Mouse (Mus musculus) hindbrain, postnatal 0 days (tissue): ENCODE results near the gene Fgf3. TPM values are rescaled to one million over a fixed set of nuclear protein-coding genes. Genes with fewer than 3 reads are reported as not detected.

ENCODE experiments used
- ATAC-seq: fragments of 200-750 bp; cut with Nextera tagmentation; 2 replicates; pipeline ENCODE4 v1.8.0; 2017; ENCODE audit warnings: mild to moderate bottlenecking, moderate TSS enrichment, moderate library complexity
- DNase-seq: peaks from one replicate; pipeline ENCODE4 v3.0.0-alpha.2; 2015; ENCODE audit warnings: low spot score
- H3K27ac ChIP-seq: fragments of 300-500 bp; sonication (generic); 2 replicates; pipeline ENCODE4 v1.5.1; 2014; ENCODE audit warnings: mild to moderate bottlenecking
- H3K27me3 ChIP-seq: fragments of 300-500 bp; sonication (generic); 2 replicates; pipeline ENCODE4 v1.6.1; 2014; ENCODE audit warnings: low read length, mixed read lengths; ENCODE audit not compliant: insufficient read depth
- H3K36me3 ChIP-seq: fragments of 300-500 bp; sonication (generic); 2 replicates; pipeline ENCODE4 v1.6.1; 2014; ENCODE audit warnings: low read length, mixed read lengths; ENCODE audit not compliant: insufficient read depth
- H3K4me1 ChIP-seq: fragments of 300-500 bp; sonication (generic); 2 replicates; pipeline ENCODE4 v1.6.1; 2014; ENCODE audit warnings: antibody characterized with exemption, low read length, mixed read lengths; ENCODE audit not compliant: insufficient read depth
- H3K4me2 ChIP-seq: fragments of 300-500 bp; sonication (generic); 2 replicates; pipeline ENCODE4 v1.6.1; 2014; ENCODE audit warnings: low read depth, mild to moderate bottlenecking, low read length, moderate library complexity, mixed read lengths
- H3K4me3 ChIP-seq: fragments of 300-500 bp; sonication (generic); 2 replicates; pipeline ENCODE4 v1.5.1; 2014; ENCODE audit warnings: low read length
- H3K9ac ChIP-seq: fragments of 300-500 bp; sonication (generic); replicated peaks from 2 replicates; pipeline ENCODE4 v1.6.1; 2014; ENCODE audit warnings: mild to moderate bottlenecking, low read length, moderate library complexity, mixed read lengths
- H3K9me3 ChIP-seq: fragments of 300-500 bp; sonication (generic); 2 replicates; pipeline ENCODE4 v1.6.1; 2016; ENCODE audit warnings: low read length, mixed read lengths
- CTCF ChIP-seq: IDR thresholded peaks from 2 replicates; pipeline ENCODE4 v1.5.1; 2016; ENCODE audit warnings: antibody characterized with exemption, control low read depth, low read depth
- WGBS: fragments of 180-500 bp; shearing (Covaris S2); extraction: QIAGEN DNeasy Blood & Tissue Kit; methylation state at CpG from one replicate; pipeline ENCODE4 v1.1.7; 2014; 5-methylcytosine and 5-hydroxymethylcytosine counted together
- polyA plus RNA-seq: library from polyadenylated mRNA; unstranded; fragments of >200 nt; fragmentation: Nextera tagmentation; extraction: Ambion mirVana; gene quantifications from 2 replicates; pipeline ENCODE4 v1.2.1, GENCODE M21; 2015
- total RNA-seq: library from RNA; depleted of rRNA; stranded (reverse); fragments of >200 nt; gene quantifications from 2 replicates; pipeline ENCODE4 v1.2.3, GENCODE M21; 2014

The Fgf3 gene
- total and polyA plus RNA-seq, 2 experiments from 2014 or later = 9.9 to 34.4 TPM

DNA sequence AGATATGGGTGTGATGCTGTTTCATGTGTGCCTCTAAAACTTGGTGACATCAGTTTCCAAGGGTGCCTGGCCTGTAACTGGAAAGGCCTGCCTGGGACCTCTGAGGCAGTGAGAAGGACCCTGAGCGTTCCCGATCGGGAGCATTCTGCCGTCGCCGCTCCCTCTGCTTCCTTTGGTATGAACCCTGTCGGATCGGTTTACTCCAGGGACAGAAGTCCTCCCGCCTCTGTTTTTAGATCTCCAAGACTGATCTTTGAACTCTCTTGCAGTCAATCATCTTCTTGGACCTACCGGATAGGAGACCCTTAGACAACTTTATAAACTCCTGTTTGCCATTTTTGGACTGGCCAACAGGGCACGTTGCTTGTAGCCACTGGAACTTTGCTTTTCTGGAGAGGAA lies 25.3 kb downstream of the Fgf3 start:
- Histone ChIP-seq H3K9me3 (no peaks in the 10 kb centered on the region), H3K4me1 (peaks cover 3% of the 10 kb centered on the region; the same call in 1 of the 2 replicates), H3K27ac (no peak overlapping the region), H3K27me3 (peaks cover 51% of the 10 kb centered on the region), H3K9ac (no peak overlapping the region), H3K4me3 (no peak overlapping the region), H3K4me2 (no peak overlapping the region), H3K36me3 (no peaks in the 10 kb centered on the region)
- no peak for ATAC-seq
- DNase-seq = no peak
- WGBS = 5% methylated on average over 11 of the region's 11 CpGs
- no peak for TF ChIP-seq CTCF

DNA sequence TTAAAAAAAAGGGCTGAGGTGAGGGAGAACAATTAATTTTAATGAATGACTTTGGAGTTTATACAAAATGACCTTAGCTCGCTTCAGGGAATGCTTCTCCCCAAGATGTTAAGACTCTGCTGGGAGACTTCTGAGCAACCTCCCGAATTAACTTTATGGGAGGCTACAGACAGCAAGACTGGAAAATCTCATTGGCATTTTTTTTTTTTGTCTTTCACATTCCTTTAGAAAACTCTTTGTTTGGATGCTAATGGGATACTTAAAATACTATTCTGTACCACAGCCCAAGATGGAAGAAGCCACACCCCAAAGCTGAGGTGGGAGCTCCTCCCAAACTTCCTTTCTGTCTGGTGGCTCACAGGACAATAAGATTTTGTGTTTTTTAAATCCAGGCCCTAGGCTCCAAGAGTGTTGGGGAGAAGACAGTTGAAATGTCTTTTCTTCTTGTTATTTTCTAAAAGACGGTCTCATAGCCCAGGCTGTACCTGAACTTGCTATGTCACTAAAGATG lies 26.3 kb downstream of the Fgf3 start:
- no peak for TF ChIP-seq CTCF
- DNase-seq (no peak), ATAC-seq (no peak)
- Histone ChIP-seq H3K9ac (no peak overlapping the region), H3K36me3 (no peaks in the 10 kb centered on the region), H3K4me2 (no peak overlapping the region), H3K4me1 (peaks cover 3% of the 10 kb centered on the region; the same call in 1 of the 2 replicates), H3K9me3 (no peaks in the 10 kb centered on the region), H3K4me3 (no peak overlapping the region), H3K27me3 (peaks cover 51% of the 10 kb centered on the region), H3K27ac (no peak overlapping the region)
- 58% methylated on average over 3 of the region's 3 CpGs for WGBS

DNA sequence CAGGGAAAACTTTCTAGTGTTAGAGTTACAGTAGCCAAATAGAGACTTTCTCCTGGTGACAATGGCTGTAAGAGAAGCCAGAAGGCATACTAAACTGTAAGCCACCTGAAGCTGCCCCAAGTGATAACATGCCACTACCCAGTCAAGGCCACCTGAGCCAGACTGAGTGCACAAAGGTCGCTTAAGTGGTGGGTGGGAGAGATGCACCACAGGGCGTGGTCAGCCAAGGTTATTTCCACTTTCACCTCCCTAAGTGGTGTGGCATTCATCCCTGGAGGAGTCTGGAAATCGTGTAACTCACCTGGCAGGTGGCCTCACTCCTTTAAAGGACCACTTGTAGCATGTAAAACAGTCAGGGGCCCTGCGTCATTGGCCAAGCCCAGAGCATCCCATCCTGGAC lies 29.3 kb downstream of the Fgf3 start:
- no peak for DNase-seq
- Histone ChIP-seq H3K4me2 (no peak overlapping the region), H3K27me3 (peaks cover 24% of the 10 kb centered on the region; the same call in 1 of the 2 replicates), H3K36me3 (no peaks in the 10 kb centered on the region), H3K27ac (no peak overlapping the region), H3K9me3 (no peaks in the 10 kb centered on the region), H3K4me1 (peaks cover 3% of the 10 kb centered on the region; the same call in 1 of the 2 replicates), H3K9ac (no peak overlapping the region), H3K4me3 (no peak overlapping the region)
- no peak for ATAC-seq
- TF ChIP-seq CTCF = no peak
- WGBS = 65% methylated on average over 4 of the region's 4 CpGs

DNA sequence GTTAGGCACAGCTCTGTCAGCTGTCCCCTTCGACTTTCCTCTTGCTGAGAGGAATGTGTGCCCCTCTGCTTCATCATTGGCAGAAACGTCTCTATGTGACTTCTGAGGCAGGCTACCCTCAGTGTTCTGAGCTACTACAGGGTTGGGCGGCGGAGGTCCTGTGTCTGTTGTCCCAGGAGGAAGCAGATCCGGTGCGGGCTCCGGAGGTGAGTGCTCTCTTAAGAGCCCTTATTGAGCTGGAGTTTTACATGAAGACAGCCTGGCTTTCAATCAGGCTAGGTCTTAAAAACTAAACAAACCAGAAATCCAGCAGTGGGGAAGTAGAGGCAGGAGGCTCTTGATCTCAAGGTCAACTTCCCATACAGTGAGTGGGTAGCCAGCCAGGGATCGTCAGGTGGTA lies 29.7 kb downstream of the Fgf3 start:
- H3K4me2 ChIP-seq = no peak overlapping the region
- peaks cover 23% of the 10 kb centered on the region; the same call in 1 of the 2 replicates for H3K27me3 ChIP-seq
- no peak for TF ChIP-seq CTCF
- no peak for ATAC-seq
- H3K9ac ChIP-seq = no peak overlapping the region
- 81% methylated on average over 8 of the region's 8 CpGs for WGBS
- H3K36me3 ChIP-seq = no peaks in the 10 kb centered on the region
- no peak for DNase-seq
- no peaks in the 10 kb centered on the region for H3K9me3 ChIP-seq
- no peak overlapping the region for H3K4me3 ChIP-seq
- no peak overlapping the region for H3K27ac ChIP-seq
- 0 out of 2 replicates have a peak, but pooled peaks cover 1% of the 10 kb centered on the region for H3K4me1 ChIP-seq

DNA sequence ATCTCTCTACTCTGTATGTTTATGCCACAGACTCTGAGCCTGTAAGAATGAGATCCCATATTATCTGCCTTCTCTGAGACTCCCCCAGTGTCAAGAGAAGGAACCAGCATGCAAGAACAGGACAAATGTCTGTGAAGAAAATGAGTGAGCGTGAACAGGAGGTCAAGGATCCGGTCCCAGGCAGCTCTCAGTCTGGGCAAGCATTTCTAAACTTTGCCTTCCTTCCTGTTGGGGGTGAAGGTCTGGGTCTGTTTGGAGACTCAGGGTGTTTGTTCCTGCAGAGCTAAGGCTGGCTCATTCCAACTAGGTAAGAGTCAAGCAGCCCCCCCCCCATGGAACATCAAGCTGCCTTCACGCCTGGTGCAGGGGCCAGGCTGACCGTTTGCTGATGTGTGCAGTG lies 34.5 kb downstream of the Fgf3 start:
- H3K9me3 ChIP-seq = no peaks in the 10 kb centered on the region
- ATAC-seq = no peak
- TF ChIP-seq CTCF = no peak

DNA sequence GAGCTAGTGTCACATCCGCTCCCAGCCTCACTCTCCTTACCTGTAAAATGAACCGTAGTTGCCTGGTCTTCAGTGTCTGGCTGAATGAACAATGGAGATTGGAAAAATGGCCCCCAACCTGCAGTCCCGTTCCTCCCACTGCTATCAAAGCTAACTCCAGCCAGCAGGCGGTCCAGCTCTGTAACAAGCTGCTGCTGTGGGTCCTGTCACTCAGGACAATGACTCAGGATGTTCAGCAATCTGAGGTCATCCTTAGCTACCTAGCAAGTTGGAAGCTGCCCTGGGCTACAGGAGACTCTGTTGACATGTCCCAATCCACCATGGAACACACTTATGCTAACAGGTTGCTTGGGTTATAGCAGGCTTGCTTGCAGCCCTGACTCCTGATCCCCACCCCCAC lies 35.3 kb downstream of the Fgf3 start:
- Histone ChIP-seq H3K4me1 (no peaks in the 10 kb centered on the region), H3K36me3 (no peaks in the 10 kb centered on the region), H3K27me3 (0 out of 2 replicates have a peak, but pooled peaks cover 3% of the 10 kb centered on the region), H3K4me3 (no peak overlapping the region), H3K9ac (no peak overlapping the region), H3K27ac (no peak overlapping the region), H3K4me2 (no peak overlapping the region), H3K9me3 (no peaks in the 10 kb centered on the region)
- 63% methylated on average over 4 of the region's 4 CpGs for WGBS
- no peak for TF ChIP-seq CTCF
- DNase-seq = no peak
- ATAC-seq = no peak

More for the DNA sequence above, 34.5 kb downstream of the Fgf3 start:
- no peaks in the 10 kb centered on the region for H3K4me1 ChIP-seq
- DNase-seq = no peak
- no peak overlapping the region for H3K27ac ChIP-seq
- no peak overlapping the region for H3K4me3 ChIP-seq
- no peak overlapping the region for H3K9ac ChIP-seq
- no peak overlapping the region for H3K4me2 ChIP-seq
- H3K36me3 ChIP-seq = no peaks in the 10 kb centered on the region
- 0 out of 2 replicates have a peak, but pooled peaks cover 3% of the 10 kb centered on the region for H3K27me3 ChIP-seq
- 77% methylated on average over 4 of the region's 4 CpGs for WGBS

DNA sequence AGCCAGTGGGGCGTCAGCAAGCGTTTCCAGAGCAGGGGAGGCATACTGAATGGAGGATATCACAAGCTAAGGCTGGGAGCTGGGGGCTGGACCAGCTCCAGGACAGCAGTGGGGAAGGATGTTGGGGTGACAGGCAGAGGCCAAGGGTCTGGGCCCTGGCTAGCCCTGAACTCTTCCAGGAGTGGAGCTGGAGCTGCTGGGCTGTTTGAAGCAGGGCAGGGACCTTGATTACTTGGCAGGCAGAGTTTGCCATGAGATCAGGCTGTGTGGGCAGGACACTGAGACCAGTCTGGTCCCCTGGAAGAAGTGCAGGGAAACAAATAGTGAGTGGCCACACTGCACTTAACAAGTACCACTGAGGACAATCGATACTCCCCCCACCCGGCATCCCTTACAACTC lies 36.3 kb downstream of the Fgf3 start:
- no peaks in the 10 kb centered on the region for H3K36me3 ChIP-seq
- DNase-seq = no peak
- H3K27ac ChIP-seq = no peak overlapping the region
- TF ChIP-seq CTCF = no peak
- no peak overlapping the region for H3K9ac ChIP-seq
- H3K9me3 ChIP-seq = no peaks in the 10 kb centered on the region
- no peak overlapping the region for H3K4me3 ChIP-seq
- 0 out of 2 replicates have a peak, but pooled peaks cover 3% of the 10 kb centered on the region for H3K27me3 ChIP-seq
- 65% methylated on average over 4 of the region's 4 CpGs for WGBS
- no peak overlapping the region for H3K4me2 ChIP-seq
- H3K4me1 ChIP-seq = no peaks in the 10 kb centered on the region
- ATAC-seq = no peak
